Mouse (Mus musculus) megakaryocyte, embryonic 14.5 days (primary cell): ENCODE data around the gene Vcp.

Experiments
- FLI1 ChIP-seq: IDR thresholded peaks from 2 replicates; pipeline ENCODE4 v1.6.1; 2012; ENCODE audit warnings: low read length, inconsistent platforms, mixed read lengths
- GATA1 ChIP-seq: IDR thresholded peaks from 3 replicates; pipeline ENCODE4 v1.6.1; 2012; ENCODE audit warnings: mixed read lengths, low read length, inconsistent platforms, borderline replicate concordance

DNA sequence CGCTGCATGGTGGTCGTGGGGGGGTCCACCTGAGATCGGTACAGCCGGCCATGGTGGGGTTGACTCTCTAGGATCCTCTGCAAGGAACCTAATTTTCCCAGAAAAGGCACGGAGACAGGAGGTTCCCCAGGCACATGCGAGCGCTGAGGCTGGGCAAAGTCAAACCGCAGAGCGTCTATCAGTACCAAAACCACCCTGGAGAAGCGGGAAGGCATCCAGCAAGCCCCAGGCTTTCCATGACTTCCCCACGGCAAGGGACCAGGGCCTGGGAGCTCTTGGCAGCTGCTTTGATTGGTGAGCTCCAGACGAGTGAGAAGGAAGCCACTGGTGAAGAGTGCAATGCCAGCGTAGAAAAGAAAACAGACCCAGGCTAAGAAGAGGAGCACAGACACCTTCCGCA is 24.4 kb upstream of the Vcp start:
- TF ChIP-seq FLI1 (no peak), GATA1 (no peak)
